Comparison of ENCODE assay signal across 8 mouse cellular contexts in the genomic region with DNA sequence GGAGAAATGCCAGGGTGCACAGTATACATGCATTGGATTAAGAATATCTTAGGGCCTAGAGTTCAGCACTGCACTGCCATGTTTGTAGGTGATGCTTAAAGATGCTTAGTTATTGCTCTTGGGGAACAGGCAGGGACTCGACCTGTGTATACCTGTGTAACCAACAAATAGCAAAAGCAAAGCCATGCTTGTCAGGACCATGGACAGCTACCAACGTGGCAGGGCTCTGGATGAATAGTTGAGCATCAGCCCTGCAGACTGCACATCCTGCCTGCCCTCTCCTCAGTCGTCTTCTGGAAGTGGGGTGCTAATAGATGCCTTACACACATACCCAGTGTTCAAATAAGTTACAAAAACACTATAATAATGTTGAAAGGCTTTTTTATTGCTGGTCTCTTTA.
DNase-seq lines count a peak whose midpoint lies in the region; ATAC-seq and TF ChIP-seq lines count a peak whose summit lies in the region.
"Had no signal": no experiment of that assay in that cellular context is flagged by ENCODE, and none has a peak within 500 bp of the region (broad histone marks: within the 10 kb centered on the region; RNA-seq: fewer than 3 reads in every experiment).

No protein-coding gene starts in this region.

- H3K4me3 ChIP-seq in thymus, adult 2 months (ENCODE audit: control insufficient read depth, insufficient read depth, low read length): no peak overlapping the region
- H3K4me3 ChIP-seq: midbrain, embryonic 12.5 days had no signal

- 7% methylated on average over 3 of the region's 3 CpGs for WGBS in thymus, adult 2 months

- no peak for TF ChIP-seq POLR2A in thymus, adult 2 months (IDR thresholded peaks at IDR 0.05; ENCODE audit: control insufficient read depth, extremely low read depth, insufficient read depth, low read length, poor library complexity)

- H3K36me3 ChIP-seq in thymus, adult 2 months (ENCODE audit: control insufficient read depth, insufficient read depth, low read length): no peaks in the 10 kb centered on the region
- H3K36me3 ChIP-seq: midbrain, embryonic 12.5 days had no signal

- no peaks in the 10 kb centered on the region for H3K4me1 ChIP-seq in thymus, adult 2 months (replicated peaks; ENCODE audit: control insufficient read depth, insufficient read depth, low read length)
- H3K4me1 ChIP-seq: midbrain, embryonic 12.5 days had no signal

- H3K27me3 ChIP-seq in thymus, adult 2 months (ENCODE audit: control insufficient read depth, insufficient read depth, low read length): no peaks in the 10 kb centered on the region
- H3K27me3 ChIP-seq: midbrain, embryonic 12.5 days had no signal

- peak; percentile 6 for DNase-seq in thymus, adult 2 months
- DNase-seq in thymus, adult 18-20 months: no peak
- DNase-seq in c-Kit-positive CD71-negative TER-119-negative erythroid progenitor cells, embryonic 14.5 days (ENCODE audit: low read depth): peak; percentile 23
- DNase-seq in kidney, adult 18-20 months: peak; percentile 52
- DNase-seq in lung, postnatal 14 days: peak; percentile 69
- DNase-seq in yolk sac, embryonic 10.5 days (ENCODE audit: low spot score): peak; percentile 56

- TF ChIP-seq CTCF in thymus, adult 2 months (IDR thresholded peaks at IDR 0.05; ENCODE audit: borderline replicate concordance, control insufficient read depth, extremely low read depth, insufficient read depth, low read length, poor library complexity): no peak

- no peak overlapping the region for H3K27ac ChIP-seq in thymus, adult 2 months (ENCODE audit: control insufficient read depth, insufficient read depth, low read length)
- H3K27ac ChIP-seq: midbrain, embryonic 12.5 days had no signal

- ATAC-seq in erythroblast, adult 5-6 weeks (replicated peaks; ENCODE audit: low FRiP score, poor library complexity, severe bottlenecking): no peak

Comparison
In these comparisons a context has a peak if more than half of its experiments do, and no peak if none do; other contexts are left out.
1. DNase-seq: peak in thymus, adult 2 months (single experiment), c-Kit-positive CD71-negative TER-119-negative erythroid progenitor cells, embryonic 14.5 days (single experiment), kidney, adult 18-20 months (single experiment), lung, postnatal 14 days (single experiment) and yolk sac, embryonic 10.5 days (single experiment); none in thymus, adult 18-20 months (0 of 2).